In the genomic region with DNA sequence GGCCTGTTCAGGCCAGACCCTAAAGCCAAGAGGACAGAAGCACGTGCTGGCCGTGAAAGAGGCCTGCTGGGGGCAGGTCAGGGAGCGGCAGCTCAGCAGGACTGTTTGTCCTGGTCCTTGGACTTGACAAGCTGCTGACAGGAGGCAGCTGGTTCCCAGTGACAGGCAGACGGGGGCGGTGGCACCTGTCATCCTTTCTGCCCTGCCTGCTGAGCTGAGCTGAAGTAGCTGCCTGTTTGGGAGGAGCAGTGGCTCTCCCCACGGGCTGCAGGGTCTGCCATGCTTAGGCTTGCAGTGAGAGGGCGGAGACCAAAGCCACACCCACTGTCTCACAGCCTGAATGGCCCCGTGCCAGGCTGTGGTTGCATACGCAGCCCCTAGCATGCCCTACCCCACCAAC, we compare ENCODE assay signal across 8 mouse cellular contexts. TPM values are rescaled to one million over a fixed set of nuclear protein-coding genes. Genes with fewer than 3 reads are reported as not detected.
A peak's percentile ranks its signal among the peaks of the same experiment; 100 is the strongest.
DNase-seq lines count a peak whose midpoint lies in the region; ATAC-seq and TF ChIP-seq lines count a peak whose summit lies in the region.

No protein-coding gene starts in this region.

- H3K9me3 ChIP-seq in hindbrain, embryonic 12.5 days (replicated peaks): no peaks in the 10 kb centered on the region
- H3K9me3 ChIP-seq in limb, embryonic 13.5 days: no peaks in the 10 kb centered on the region
- no peaks in the 10 kb centered on the region for H3K9me3 ChIP-seq in midbrain, embryonic 14.5 days (ENCODE audit: control insufficient read depth, low read length)

- ATAC-seq in hindbrain, embryonic 12.5 days (ENCODE audit: low FRiP score): peak; percentile 90
- ATAC-seq in limb, embryonic 13.5 days (ENCODE audit: low FRiP score, low read depth): peak; percentile 82
- ATAC-seq in midbrain, embryonic 14.5 days (ENCODE audit: low FRiP score, low TSS enrichment): peak; percentile 79

- H3K4me2 ChIP-seq in hindbrain, embryonic 12.5 days (replicated peaks): peak overlapping the region; percentile 13
- H3K4me2 ChIP-seq in limb, embryonic 13.5 days (replicated peaks): peak overlapping the region; percentile 35; the same call in 1 of the 2 replicates
- H3K4me2 ChIP-seq in midbrain, embryonic 14.5 days (ENCODE audit: low read length): no peak overlapping the region

- no peaks in the 10 kb centered on the region for H3K36me3 ChIP-seq in hindbrain, embryonic 12.5 days
- H3K36me3 ChIP-seq in limb, embryonic 13.5 days: no peaks in the 10 kb centered on the region
- no peaks in the 10 kb centered on the region for H3K36me3 ChIP-seq in midbrain, embryonic 14.5 days (ENCODE audit: control insufficient read depth, insufficient read depth, low read length)

- WGBS in hindbrain, embryonic 12.5 days: 6% methylated on average over 9 of the region's 9 CpGs
- 7% methylated on average over 9 of the region's 9 CpGs for WGBS in limb, embryonic 13.5 days
- 3% methylated on average over 9 of the region's 9 CpGs for WGBS in midbrain, embryonic 14.5 days

- H3K27me3 ChIP-seq in hindbrain, embryonic 12.5 days: peaks cover 11% of the 10 kb centered on the region
- H3K27me3 ChIP-seq in limb, embryonic 13.5 days: no peaks in the 10 kb centered on the region
- H3K27me3 ChIP-seq in midbrain, embryonic 14.5 days (ENCODE audit: control insufficient read depth, insufficient read depth, low read length): no peaks in the 10 kb centered on the region

- H3K9ac ChIP-seq in hindbrain, embryonic 12.5 days: no peak overlapping the region
- H3K9ac ChIP-seq in limb, embryonic 13.5 days: no peak overlapping the region
- no peak overlapping the region for H3K9ac ChIP-seq in midbrain, embryonic 14.5 days (replicated peaks; ENCODE audit: low read length)

- TF ChIP-seq CTCF in gastrocnemius, adult 2 months (IDR thresholded peaks at IDR 0.05): no peak; the same call in 1 of the 2 replicates

- peak overlapping the region; percentile 87 for H3K27ac ChIP-seq in gastrocnemius, adult 2 months
- H3K27ac ChIP-seq in hindbrain, embryonic 12.5 days: 0 out of 2 replicates have a peak overlapping the region, but pooled peaks have one; percentile 31
- no peak overlapping the region for H3K27ac ChIP-seq in limb, embryonic 13.5 days
- no peak overlapping the region for H3K27ac ChIP-seq in midbrain, embryonic 14.5 days (replicated peaks; ENCODE audit: low read depth, low read length)

- H3K4me1 ChIP-seq in hindbrain, embryonic 12.5 days: peaks cover 14% of the 10 kb centered on the region
- peaks cover 15% of the 10 kb centered on the region for H3K4me1 ChIP-seq in limb, embryonic 13.5 days
- H3K4me1 ChIP-seq in midbrain, embryonic 14.5 days (ENCODE audit: control insufficient read depth, insufficient read depth, low read length): peaks cover 10% of the 10 kb centered on the region

- H3K4me3 ChIP-seq in gastrocnemius, adult 2 months: no peak overlapping the region
- no peak overlapping the region for H3K4me3 ChIP-seq in hindbrain, embryonic 12.5 days
- no peak overlapping the region for H3K4me3 ChIP-seq in limb, embryonic 13.5 days
- H3K4me3 ChIP-seq in midbrain, embryonic 14.5 days (replicated peaks; ENCODE audit: low read depth, low read length): no peak overlapping the region

- DNase-seq in adrenal gland, adult 8-10 months: peak; percentile 32
- DNase-seq in adrenal gland, postnatal 4 days (ENCODE audit: low spot score in 2 of 2): no peak
- peak; percentile 54 to 60 for DNase-seq in cerebellum, postnatal 36 days
- DNase-seq in gastrocnemius, adult 2 months: peak; percentile 88
- DNase-seq in midbrain, embryonic 14.5 days: peak; percentile 75
- peak; percentile 13 for DNase-seq in thymus, postnatal 25 days

- intact Hi-C loops in gastrocnemius, adult 2 months (cut with DNase I): loop anchor here (2.0 kb wide), 1 partner anchor 76 kb away; no protein-coding TSS in a partner anchor

RNA-seq across cellular contexts. Expression of a gene that starts 50.4 kb away (rescaled TPM):
- total RNA-seq in adrenal gland, adult 8-10 months (2022): under 1 TPM in 1 of 4 experiments, not detected in 3; 0.56 TPM
- total RNA-seq in adrenal gland, postnatal 4 days (2021): under 1 TPM; 0.34 to 0.59 TPM
- not detected for total RNA-seq in gastrocnemius, adult 2 months (2021)
- polyA plus RNA-seq in hindbrain, embryonic 12.5 days (2016; fragmentation: Nextera tagmentation; extraction: Ambion mirVana): not detected in 2 replicates
- polyA plus RNA-seq in limb, embryonic 13.5 days (2015; fragmentation: Nextera tagmentation; extraction: Ambion mirVana): not detected in 2 replicates
- 0.21 and 0.46 TPM in 2 replicates for polyA plus RNA-seq in midbrain, embryonic 14.5 days (2014; fragmentation: Nextera tagmentation; extraction: Ambion mirVana)

RNA-seq across cellular contexts. Expression of a gene that starts 57.3 kb away (rescaled TPM):
- 100 to 1,000 TPM; 279 to 327 (median 313) TPM for total RNA-seq in adrenal gland, adult 8-10 months (2022)
- total RNA-seq in adrenal gland, postnatal 4 days (2021): 100 to 1,000 TPM; 292 to 315 TPM
- total RNA-seq in gastrocnemius, adult 2 months (2021): 100 to 1,000 TPM; 171 to 192 TPM
- polyA plus RNA-seq in hindbrain, embryonic 12.5 days (2016; fragmentation: Nextera tagmentation; extraction: Ambion mirVana): 333 and 394 TPM in 2 replicates
- 386 and 414 TPM in 2 replicates for polyA plus RNA-seq in limb, embryonic 13.5 days (2015; fragmentation: Nextera tagmentation; extraction: Ambion mirVana)
- polyA plus RNA-seq in midbrain, embryonic 14.5 days (2014; fragmentation: Nextera tagmentation; extraction: Ambion mirVana): 536 and 755 TPM in 2 replicates

Comparison
In these comparisons a context has a peak if more than half of its experiments do, and no peak if none do; other contexts are left out.
1. DNase-seq: peak in adrenal gland, adult 8-10 months (single experiment), cerebellum, postnatal 36 days (2 of 2), gastrocnemius, adult 2 months (single experiment), midbrain, embryonic 14.5 days (single experiment) and thymus, postnatal 25 days (single experiment); none in adrenal gland, postnatal 4 days (0 of 2).
2. H3K27ac ChIP-seq: peak in gastrocnemius, adult 2 months (single experiment) and hindbrain, embryonic 12.5 days (single experiment); none in limb, embryonic 13.5 days (single experiment) and midbrain, embryonic 14.5 days (single experiment).
3. Peak in every context shown above with its lines, with median percentiles within 50 percentile points of each other: ATAC-seq.